Comparison of ENCODE assay signal across 23 mouse cellular contexts in genomic region chr5:100779002-100779401, GRCm38 (mm10). TPM values are rescaled to one million over a fixed set of nuclear protein-coding genes. Genes with fewer than 3 reads are reported as not detected.
A peak's percentile ranks its signal among the peaks of the same experiment; 100 is the strongest.
DNase-seq lines count a peak whose midpoint lies in the region; ATAC-seq and TF ChIP-seq lines count a peak whose summit lies in the region.
"Had no signal": no experiment of that assay in that cellular context is flagged by ENCODE, and none has a peak within 500 bp of the region (broad histone marks: within the 10 kb centered on the region; RNA-seq: fewer than 3 reads in every experiment).

No protein-coding gene starts in this region.

- H3K36me3 ChIP-seq in heart, embryonic 10.5 days, result peaks cover 70% of the 10 kb centered on the region
- H3K36me3 ChIP-seq in heart, adult 2 months (ENCODE audit: control insufficient read depth, insufficient read depth, low read length), result no peaks in the 10 kb centered on the region

- no peak for TF ChIP-seq POLR2A in heart, adult 2 months (IDR thresholded peaks at IDR 0.05; ENCODE audit: insufficient read depth, low read depth, low read length)

- intact Hi-C loops in heart, adult 2 months (cut with DNase I), result no loop called here

- no peaks in the 10 kb centered on the region for H3K27me3 ChIP-seq in heart, embryonic 10.5 days (ENCODE audit: insufficient read depth, poor library complexity, severe bottlenecking)
- no peaks in the 10 kb centered on the region for H3K27me3 ChIP-seq in heart, adult 2 months (ENCODE audit: control insufficient read depth, insufficient read depth, low read length)
- H3K27me3 ChIP-seq: CH12.LX, Patski had no signal

- 94% methylated on average over 13 of the region's 13 CpGs for WGBS in heart, embryonic 10.5 days
- 96% methylated on average over 13 of the region's 13 CpGs for WGBS in heart, adult 2 months

- no peak for TF ChIP-seq EP300 in heart, adult 2 months (IDR thresholded peaks at IDR 0.05; ENCODE audit: insufficient read depth, low read depth, low read length)

- H3K4me1 ChIP-seq in heart, embryonic 10.5 days, result peaks cover 10% of the 10 kb centered on the region; the same call in 1 of the 2 replicates
- no peaks in the 10 kb centered on the region for H3K4me1 ChIP-seq in heart, adult 2 months (ENCODE audit: control insufficient read depth, insufficient read depth, low read length)

- ATAC-seq in frontal cortex, adult (ENCODE audit: low TSS enrichment), result peak; percentile 85
- ATAC-seq: activated CD4-positive, CD25-positive, alpha-beta regulatory T cell, adult 4 months; CD4-positive, CD25-positive, alpha-beta regulatory T cell, adult 4 months; Patski had no signal

- no peak overlapping the region for H3K27ac ChIP-seq in heart, embryonic 10.5 days
- H3K27ac ChIP-seq in heart, adult 2 months, result no peak overlapping the region

- H3K4me3 ChIP-seq in heart, embryonic 10.5 days, result no peak overlapping the region
- H3K4me3 ChIP-seq in heart, adult 2 months, result no peak overlapping the region

- no peaks in the 10 kb centered on the region for H3K9me3 ChIP-seq in heart, embryonic 10.5 days
- H3K9me3 ChIP-seq: G1E had no signal

- no peaks in the 10 kb centered on the region for H3K79me2 ChIP-seq in heart, adult 2 months (replicated peaks; ENCODE audit: control insufficient read depth, insufficient read depth, low read length)

- H3K9ac ChIP-seq in heart, adult 2 months (ENCODE audit: low read depth, low read length), result no peak overlapping the region

- TF ChIP-seq CTCF in heart, adult 2 months (IDR thresholded peaks at IDR 0.05), result no peak

- DNase-seq in frontal cortex, adult 2 months (ENCODE audit: extremely low spot score in 1 of 2, low spot score in 1 of 2), result no peak
- peak; percentile 60 for DNase-seq in heart, embryonic 10.5 days (ENCODE audit: low spot score)
- DNase-seq in heart, adult 2 months, result no peak
- peak; percentile 20 for DNase-seq in brain, adult 2 months (ENCODE audit: low read depth, low spot score)
- DNase-seq in gastrocnemius, postnatal 10 days, result no peak
- DNase-seq: adrenal gland, adult 2 months; adrenal gland, adult 8-10 months; adrenal gland, postnatal 10 days; adrenal gland, postnatal 14 days; adrenal gland, postnatal 25 days; adrenal gland, postnatal 36 days; B cell, adult 2 months; cerebellum, adult 11 months; cerebellum, adult 11-12 months; cerebellum, adult 18-20 months; cerebellum, adult 2 months had no signal

RNA-seq across cellular contexts. Expression of gene Helq, which starts 19.4 kb away (rescaled TPM):
- polyA plus RNA-seq in frontal cortex, adult 2 months (2012; rRNA removed), result 37.6 and 38.1 TPM in 2 replicates
- polyA plus RNA-seq in heart, embryonic 10.5 days (2016; fragmentation: Nextera tagmentation; extraction: Ambion mirVana), result 16.5 and 17.7 TPM in 2 replicates
- 1 to 10 TPM; 2.1 to 2.9 TPM for total RNA-seq in heart, adult 2 months (2021)
- 3.0 and 3.8 TPM in 2 replicates for polyA plus RNA-seq in heart, adult 2 months (2012; rRNA removed)
- 1 to 10 TPM; 4.5 to 6.0 TPM for total RNA-seq in gastrocnemius, postnatal 10 days (2021)

RNA-seq across cellular contexts. Expression of gene Mrps18c, which starts 19.4 kb away (rescaled TPM):
- polyA plus RNA-seq in frontal cortex, adult 2 months (2012; rRNA removed), result 46.7 and 48.2 TPM in 2 replicates
- polyA plus RNA-seq in heart, embryonic 10.5 days (2016; fragmentation: Nextera tagmentation; extraction: Ambion mirVana), result 159 and 182 TPM in 2 replicates
- total RNA-seq in heart, adult 2 months (2021), result 10 to 100 TPM; 77.2 to 78.2 TPM
- 33.9 and 34.6 TPM in 2 replicates for polyA plus RNA-seq in heart, adult 2 months (2012; rRNA removed)
- total RNA-seq in gastrocnemius, postnatal 10 days (2021), result 10 to 100 TPM; 68.3 to 83.5 TPM

RNA-seq across cellular contexts. Expression of gene Abraxas1, which starts 41.8 kb away (rescaled TPM):
- polyA plus RNA-seq in frontal cortex, adult 2 months (2012; rRNA removed), result 8.4 and 8.9 TPM in 2 replicates
- 31.7 and 33.2 TPM in 2 replicates for polyA plus RNA-seq in heart, embryonic 10.5 days (2016; fragmentation: Nextera tagmentation; extraction: Ambion mirVana)
- 1 to 10 TPM; 8.3 to 9.0 TPM for total RNA-seq in heart, adult 2 months (2021)
- 6.9 and 12.5 TPM in 2 replicates for polyA plus RNA-seq in heart, adult 2 months (2012; rRNA removed)
- 1 to 10 TPM; 7.2 to 8.4 TPM for total RNA-seq in gastrocnemius, postnatal 10 days (2021)

RNA-seq across cellular contexts. Expression of gene Hpse, which starts 59.5 kb away (rescaled TPM):
- 2.5 TPM in 2 replicates for polyA plus RNA-seq in frontal cortex, adult 2 months (2012; rRNA removed)
- polyA plus RNA-seq in heart, embryonic 10.5 days (2016; fragmentation: Nextera tagmentation; extraction: Ambion mirVana), result 0.67 and 1.7 TPM in 2 replicates
- total RNA-seq in heart, adult 2 months (2021), result 1 to 10 TPM; 1.0 to 2.3 TPM
- polyA plus RNA-seq in heart, adult 2 months (2012; rRNA removed), result 0.88 and 1.2 TPM in 2 replicates
- total RNA-seq in gastrocnemius, postnatal 10 days (2021), result 1 to 10 TPM; 1.2 to 1.5 TPM
- total RNA-seq: G1E, MEL had no signal
- polyA plus RNA-seq: G1E had no signal

Comparison
In these comparisons a context has a peak if more than half of its experiments do, and no peak if none do; other contexts are left out.
1. DNase-seq: peak in heart, embryonic 10.5 days (single experiment) and brain, adult 2 months (single experiment); none in frontal cortex, adult 2 months (0 of 2), heart, adult 2 months (0 of 2) and gastrocnemius, postnatal 10 days (single experiment).